Mouse (Mus musculus) cortical plate, adult 2 months (tissue): ENCODE measurements around the gene M6pr. TPM values are rescaled to one million over a fixed set of nuclear protein-coding genes. Genes with fewer than 3 reads are reported as not detected.
A peak's percentile ranks its signal among the peaks of the same experiment; 100 is the strongest.

Experiments
- H3K27ac ChIP-seq: fragments of 200-500 bp; 2 replicates; pipeline ENCODE4 v1.5.1; 2012; ENCODE audit warnings: low read length, control low read depth, inconsistent platforms; ENCODE audit not compliant: insufficient read depth
- H3K4me1 ChIP-seq: fragments of 200-500 bp; 2 replicates; pipeline ENCODE4 v1.6.1; 2011; ENCODE audit warnings: low read length; ENCODE audit not compliant: control insufficient read depth, insufficient read depth
- H3K4me3 ChIP-seq: fragments of 200-500 bp; 2 replicates; pipeline ENCODE4 v1.5.1; 2011; ENCODE audit warnings: mild to moderate bottlenecking, low read length, control low read depth; ENCODE audit not compliant: insufficient read depth
- CTCF ChIP-seq: fragments of 200-500 bp; IDR thresholded peaks from 2 replicates; pipeline ENCODE4 v1.5.1; 2011; ENCODE audit warnings: mild to moderate bottlenecking, control low read depth, low read length; ENCODE audit not compliant: insufficient read depth; ENCODE audit errors: extremely low read depth
- POLR2A ChIP-seq: fragments of 200-500 bp; IDR thresholded peaks from 2 replicates; pipeline ENCODE4 v1.6.1; 2011; ENCODE audit warnings: mild to moderate bottlenecking, low read length, control low read depth; ENCODE audit not compliant: insufficient read depth; ENCODE audit errors: extremely low read depth
- polyA plus RNA-seq: library from polyadenylated mRNA; depleted of rRNA; stranded (reverse); fragments of >200 nt; gene quantifications from 2 replicates; pipeline ENCODE4 v1.2.3, GENCODE M21; 2012

Gene M6pr
- polyA plus RNA-seq, 1 experiment: 78.5 TPM

- no peak overlapping the region for H3K27ac ChIP-seq
- TF ChIP-seq POLR2A: no peak
- no peak for TF ChIP-seq CTCF
- H3K4me3 ChIP-seq: no peak overlapping the region
- H3K4me1 ChIP-seq: no peaks in the 10 kb centered on the region; the same call in 1 of the 2 replicates
Measured at GRCm38 (mm10) chr6:122295242-122295641, 13.3 kb upstream of the M6pr start.

GRCm38 (mm10) chr6:122296918-122297278 is 11.6 kb upstream of the M6pr start:
- TF ChIP-seq POLR2A: no peak
- TF ChIP-seq CTCF: no peak
- H3K4me3 ChIP-seq: peak overlapping the region; percentile 44
- H3K27ac ChIP-seq: no peak overlapping the region
- H3K4me1 ChIP-seq: no peaks in the 10 kb centered on the region; the same call in 1 of the 2 replicates

GRCm38 (mm10) chr6:122297279-122298222 is 11.0 kb upstream of the M6pr start:
- Histone ChIP-seq H3K4me1 (no peaks in the 10 kb centered on the region; the same call in 1 of the 2 replicates), H3K4me3 (peak overlapping the region; percentile 44), H3K27ac (no peak overlapping the region)
- no peak for TF ChIP-seq CTCF

GRCm38 (mm10) chr6:122298223-122298609 is 10.3 kb upstream of the M6pr start:
- Histone ChIP-seq H3K4me1 (no peaks in the 10 kb centered on the region; the same call in 1 of the 2 replicates), H3K4me3 (no peak overlapping the region), H3K27ac (no peak overlapping the region)
- TF ChIP-seq POLR2A (no peak), CTCF (no peak)

GRCm38 (mm10) chr6:122299621-122300133 is 8.8 kb upstream of the M6pr start:
- Histone ChIP-seq H3K27ac (no peak overlapping the region), H3K4me3 (no peak overlapping the region), H3K4me1 (no peaks in the 10 kb centered on the region; the same call in 1 of the 2 replicates)
- TF ChIP-seq CTCF (no peak), POLR2A (no peak)

- H3K4me1 ChIP-seq: no peaks in the 10 kb centered on the region; the same call in 1 of the 2 replicates
- TF ChIP-seq CTCF: no peak
- no peak for TF ChIP-seq POLR2A
- no peak overlapping the region for H3K27ac ChIP-seq
- H3K4me3 ChIP-seq: no peak overlapping the region
Measured at GRCm38 (mm10) chr6:122302121-122302520, 6.4 kb upstream of the M6pr start.

- Histone ChIP-seq H3K27ac (no peak overlapping the region), H3K4me1 (no peaks in the 10 kb centered on the region; the same call in 1 of the 2 replicates), H3K4me3 (no peak overlapping the region)
- TF ChIP-seq POLR2A (no peak), CTCF (no peak)
Measured at GRCm38 (mm10) chr6:122302661-122303060, 5.9 kb upstream of the M6pr start.

GRCm38 (mm10) chr6:122303526-122303925 is 5.0 kb upstream of the M6pr start:
- no peak for TF ChIP-seq CTCF
- no peak overlapping the region for H3K4me3 ChIP-seq
- H3K4me1 ChIP-seq: no peaks in the 10 kb centered on the region
- no peak overlapping the region for H3K27ac ChIP-seq

- H3K4me3 ChIP-seq: no peak overlapping the region
- no peaks in the 10 kb centered on the region; the same call in 1 of the 2 replicates for H3K4me1 ChIP-seq
- TF ChIP-seq POLR2A (no peak), CTCF (peak; percentile 79)
- no peak overlapping the region for H3K27ac ChIP-seq
Measured at GRCm38 (mm10) chr6:122304355-122304754, 4.2 kb upstream of the M6pr start.

- TF ChIP-seq POLR2A (no peak), CTCF (no peak)
- no peak overlapping the region for H3K27ac ChIP-seq
- H3K4me3 ChIP-seq: no peak overlapping the region
- H3K4me1 ChIP-seq: no peaks in the 10 kb centered on the region; the same call in 1 of the 2 replicates
Measured at GRCm38 (mm10) chr6:122304790-122305555, 3.5 kb upstream of the M6pr start.
